Mouse (Mus musculus): ENCODE measurements around the gene Polr3gl. TPM values are rescaled to one million over a fixed set of nuclear protein-coding genes. Genes with fewer than 3 reads are reported as not detected.
"Not testable (repeated sequence)": the region's sequence is repeated elsewhere in the genome, so short reads cannot be mapped to it uniquely, and the experiment has no call there.

Gene Polr3gl
- 10 to 100 TPM; 44.5 to 48.3 TPM for total RNA-seq (2021)
- long read RNA-seq, experiment 1, transcript Polr3gl-201 (8 exons, 1,427 nt) = major isoform, 39 of 50 reads
- long read RNA-seq, experiment 1, partial matches to known transcripts = 2 of 50 reads
- long read RNA-seq, experiment 1, other reads (novel, unspliced or antisense) = 9 of 50 reads
- long read RNA-seq, experiment 2, transcript Polr3gl-201 (8 exons, 1,427 nt) = major isoform, 36 of 43 reads
- long read RNA-seq, experiment 2, partial matches to known transcripts = 3 of 43 reads
- long read RNA-seq, experiment 2, other reads (novel, unspliced or antisense) = 3 of 43 reads

DNA sequence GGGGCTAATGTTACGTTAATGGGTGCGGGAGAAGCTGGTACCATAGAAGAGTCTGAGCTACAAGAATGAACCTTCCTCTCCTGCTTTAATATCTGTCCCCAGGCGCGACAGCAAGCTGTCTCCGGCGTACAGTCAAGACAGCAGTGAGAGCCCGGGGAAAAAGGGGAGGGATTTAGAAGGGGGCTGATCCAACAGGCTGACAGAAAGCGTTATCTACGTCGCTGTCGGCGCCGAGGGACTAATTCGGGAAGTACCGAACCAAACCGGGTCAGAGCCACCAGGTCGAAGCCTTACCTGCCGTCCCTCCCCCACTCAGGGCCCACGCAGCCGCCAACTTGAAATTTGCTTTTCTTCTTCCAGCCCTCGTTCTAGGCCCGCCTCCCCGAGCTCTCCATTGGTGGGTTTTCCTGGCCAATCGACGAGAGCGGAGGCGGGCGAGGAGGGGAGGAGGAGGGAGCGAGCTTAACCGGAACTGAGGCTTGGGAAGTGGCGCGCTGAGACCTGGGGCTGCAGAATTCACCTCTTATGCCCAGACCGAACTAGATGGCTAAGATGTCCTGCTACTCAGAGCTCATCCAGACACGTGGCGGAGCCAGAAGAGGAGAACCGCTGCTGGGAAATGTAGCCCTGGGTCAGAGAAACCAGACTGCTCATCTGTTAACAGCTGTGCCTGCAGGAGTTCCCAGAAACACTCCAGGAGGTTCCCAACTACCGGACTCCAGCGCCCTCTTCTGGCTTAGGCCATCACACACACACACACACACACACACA is at the start of gene Polr3gl:
Gene Polr3gl (minus strand): TSS at position 392 of the 771 bp plus-strand sequence.
- no peak for TF ChIP-seq CTCF (IDR thresholded peaks at IDR 0.05)
- intact Hi-C loops (cut with DNase I) = no loop called here
- peak; percentile 96 for DNase-seq
- Histone ChIP-seq H3K4me3 (peak within 1 kb of the TSS; percentile 95), H3K27ac (peak within 1 kb of the TSS; percentile 98)

DNA sequence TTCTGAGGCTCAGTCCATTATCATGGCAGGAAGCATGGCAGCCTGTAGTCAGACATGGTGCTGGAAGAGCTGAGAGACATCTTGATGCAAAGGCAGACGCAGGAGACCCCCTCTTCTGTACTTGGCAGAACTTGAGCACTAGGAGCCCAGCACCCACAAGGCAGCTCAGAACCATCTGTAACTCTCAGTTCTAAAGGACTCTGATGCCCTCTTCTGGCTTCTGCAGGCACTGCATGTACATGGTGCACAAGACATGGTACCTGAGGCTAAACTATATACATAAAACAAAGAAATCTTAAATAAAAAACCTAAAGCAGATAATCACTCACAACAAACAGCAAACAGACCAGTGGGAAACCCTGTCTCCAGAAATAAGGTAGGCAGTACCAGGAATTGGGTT is 45.2 kb upstream of the Polr3gl start:
- peak; percentile 68 for DNase-seq
- intact Hi-C loops (cut with DNase I) = loop anchor here (2.0 kb wide), 1 partner anchor 58 kb away; no protein-coding TSS in a partner anchor
- TF ChIP-seq CTCF (IDR thresholded peaks at IDR 0.05) = peak; percentile 86

DNA sequence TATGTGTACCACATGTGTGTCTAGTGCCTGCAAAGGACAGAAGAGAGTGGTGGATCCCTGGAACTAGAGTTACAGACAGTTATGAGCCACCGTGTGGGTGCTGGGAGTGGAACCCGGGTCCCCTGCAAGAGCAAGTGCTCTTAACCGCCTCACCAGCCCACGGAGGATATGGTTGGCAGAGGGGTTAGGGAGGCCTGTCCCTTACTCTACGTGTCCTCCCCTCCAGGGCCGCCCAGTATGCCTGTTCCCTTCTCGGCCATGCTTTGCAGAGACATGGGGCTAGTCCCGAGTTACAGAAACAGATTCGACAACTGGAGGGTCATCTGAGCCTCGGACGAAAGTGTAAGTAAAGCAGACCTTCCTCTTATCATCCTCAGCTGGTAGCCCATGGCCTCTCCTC is 42.5 kb upstream of the Polr3gl start:
- intact Hi-C loops (cut with DNase I) = no loop called here
- Histone ChIP-seq H3K27ac (peak overlapping the region; percentile 95), H3K4me3 (peak overlapping the region; percentile 85)
- no peak for TF ChIP-seq CTCF (IDR thresholded peaks at IDR 0.05)
- no peak for DNase-seq

More for the DNA sequence above, 45.2 kb upstream of the Polr3gl start:
- no peak overlapping the region for H3K4me3 ChIP-seq
- no peak overlapping the region for H3K27ac ChIP-seq

DNA sequence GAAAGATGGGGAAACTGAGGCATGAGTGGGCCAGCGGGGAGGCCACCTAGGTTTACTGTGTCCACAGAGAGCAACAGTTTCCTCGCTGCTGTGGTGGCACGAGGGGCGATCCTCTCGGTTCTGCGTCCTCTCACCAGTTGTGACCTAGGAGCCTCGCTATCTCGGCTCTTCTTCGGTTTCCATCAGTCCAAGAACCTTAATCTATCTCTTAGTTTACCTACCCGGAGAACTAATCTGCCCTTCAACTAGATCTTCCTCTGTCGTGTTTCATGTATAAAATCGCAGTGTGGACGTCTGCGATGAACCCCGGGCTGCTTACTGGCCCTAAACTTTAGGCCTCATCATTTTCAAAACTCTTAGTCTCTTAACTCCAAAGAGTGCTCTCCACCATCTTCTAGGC is 41.9 kb upstream of the Polr3gl start:
- DNase-seq = no peak
- intact Hi-C loops (cut with DNase I) = no loop called here

DNA sequence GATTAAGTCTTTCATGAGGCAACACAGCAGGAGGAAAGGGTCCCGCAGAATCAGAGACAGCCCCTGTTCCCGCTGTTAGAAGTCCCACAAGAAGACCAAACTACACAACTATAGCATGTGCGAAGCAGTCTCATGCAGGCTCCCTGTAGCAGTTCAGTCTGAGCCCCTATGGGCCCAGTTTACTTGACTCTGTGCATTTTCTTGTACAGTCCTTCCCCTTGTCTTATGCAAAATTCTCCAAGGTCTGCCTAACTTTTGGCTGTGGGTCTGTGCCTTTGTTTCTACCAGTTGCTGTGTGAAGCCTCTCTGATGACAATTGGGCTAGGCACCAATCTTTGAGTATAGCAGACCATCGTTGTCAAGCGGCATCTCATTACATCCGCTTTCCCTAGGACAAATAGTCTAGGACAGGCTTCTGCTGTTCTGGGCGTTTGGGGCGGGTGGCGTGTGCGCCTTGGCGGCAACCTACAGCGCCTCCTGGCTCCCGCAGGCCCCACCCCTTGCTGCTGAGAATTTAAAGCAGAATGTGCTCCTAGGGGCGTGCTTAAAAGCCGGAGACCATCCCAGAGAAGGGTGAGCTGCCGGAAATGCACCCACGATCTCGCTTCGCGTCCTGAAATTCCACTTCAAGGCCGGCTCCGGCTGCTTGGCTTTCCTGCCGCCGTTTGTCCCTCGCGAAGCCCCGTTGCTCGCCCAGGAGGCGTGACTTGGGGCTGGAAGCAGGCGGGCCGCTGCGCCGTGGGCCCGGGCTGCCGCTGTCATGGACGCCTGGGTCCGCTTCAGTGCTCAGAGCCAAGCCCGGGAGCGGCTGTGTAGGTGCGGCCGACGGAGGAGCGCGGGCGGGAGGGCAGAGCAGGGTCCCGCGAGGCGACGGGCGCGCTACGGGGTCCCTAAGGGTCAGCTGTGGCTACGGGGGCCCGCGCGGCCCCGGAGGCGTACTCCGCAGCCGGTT is 41.2 kb upstream of the Polr3gl start, which contains the start of the genes Pex11b and Gm42957:
Gene Pex11b (plus strand): TSS at position 449 of the 952 bp plus-strand sequence.
Gene Gm42957 (plus strand): TSS at position 547 of the 952 bp plus-strand sequence.
- peak; percentile 92 for DNase-seq
- peak within 1 kb of the TSS; percentile 95 for H3K27ac ChIP-seq
- intact Hi-C loops (cut with DNase I) = no loop called here
- TF ChIP-seq CTCF (IDR thresholded peaks at IDR 0.05) = peak; percentile 63
- H3K4me3 ChIP-seq = peak within 1 kb of the TSS; percentile 85

More for the DNA sequence above, 41.9 kb upstream of the Polr3gl start:
- Histone ChIP-seq H3K27ac (peak overlapping the region; percentile 95), H3K4me3 (peak overlapping the region; percentile 85)
- no peak for TF ChIP-seq CTCF (IDR thresholded peaks at IDR 0.05)

DNA sequence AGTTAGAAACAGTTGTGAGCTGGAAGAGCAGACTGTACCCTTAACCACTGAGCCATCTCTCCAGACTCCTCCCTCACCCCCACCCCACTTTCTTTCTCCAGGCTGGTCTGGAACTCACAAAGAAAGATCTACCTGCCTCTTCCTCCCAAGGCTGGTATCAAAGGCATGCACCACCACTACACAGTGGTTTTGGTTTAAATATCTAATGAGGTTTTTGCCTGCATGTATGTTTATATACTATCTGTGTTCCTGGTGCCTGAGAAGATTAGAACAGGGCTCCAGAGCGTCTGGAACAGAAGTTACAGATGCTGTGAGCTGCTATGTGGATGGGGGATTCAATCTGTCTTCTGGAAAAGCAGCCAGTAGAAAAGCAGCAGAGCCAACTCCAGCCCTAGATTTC is 40.0 kb upstream of the Polr3gl start:
- no peak overlapping the region for H3K4me3 ChIP-seq

DNA sequence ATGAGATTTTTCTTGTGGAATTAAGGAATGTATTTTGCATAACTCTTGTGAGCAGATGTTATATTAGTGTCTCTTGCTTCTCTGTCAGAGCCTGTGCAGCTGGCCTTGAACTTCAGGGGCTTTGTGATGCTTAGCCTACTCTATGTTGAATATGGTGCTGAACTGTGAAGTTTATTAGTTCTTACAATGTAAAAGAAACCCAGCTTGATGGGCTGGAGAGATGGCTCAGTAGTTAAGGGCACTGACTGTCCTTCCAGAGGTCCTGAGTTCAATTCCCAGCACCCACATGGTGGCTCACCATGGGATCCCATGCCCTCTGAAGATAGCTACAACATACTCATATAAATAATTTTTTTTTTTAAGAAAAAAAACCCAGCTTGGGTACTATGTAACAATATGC is 38.1 kb upstream of the Polr3gl start:
- H3K27ac ChIP-seq = no peak overlapping the region
- no peak overlapping the region for H3K4me3 ChIP-seq
- DNase-seq = no peak
- intact Hi-C loops (cut with DNase I) = no loop called here
- TF ChIP-seq CTCF (IDR thresholded peaks at IDR 0.05) = no peak

More for the DNA sequence above, 40.0 kb upstream of the Polr3gl start:
- intact Hi-C loops (cut with DNase I) = no loop called here
- H3K27ac ChIP-seq = no peak overlapping the region
- no peak for TF ChIP-seq CTCF (IDR thresholded peaks at IDR 0.05)
- DNase-seq = no peak

DNA sequence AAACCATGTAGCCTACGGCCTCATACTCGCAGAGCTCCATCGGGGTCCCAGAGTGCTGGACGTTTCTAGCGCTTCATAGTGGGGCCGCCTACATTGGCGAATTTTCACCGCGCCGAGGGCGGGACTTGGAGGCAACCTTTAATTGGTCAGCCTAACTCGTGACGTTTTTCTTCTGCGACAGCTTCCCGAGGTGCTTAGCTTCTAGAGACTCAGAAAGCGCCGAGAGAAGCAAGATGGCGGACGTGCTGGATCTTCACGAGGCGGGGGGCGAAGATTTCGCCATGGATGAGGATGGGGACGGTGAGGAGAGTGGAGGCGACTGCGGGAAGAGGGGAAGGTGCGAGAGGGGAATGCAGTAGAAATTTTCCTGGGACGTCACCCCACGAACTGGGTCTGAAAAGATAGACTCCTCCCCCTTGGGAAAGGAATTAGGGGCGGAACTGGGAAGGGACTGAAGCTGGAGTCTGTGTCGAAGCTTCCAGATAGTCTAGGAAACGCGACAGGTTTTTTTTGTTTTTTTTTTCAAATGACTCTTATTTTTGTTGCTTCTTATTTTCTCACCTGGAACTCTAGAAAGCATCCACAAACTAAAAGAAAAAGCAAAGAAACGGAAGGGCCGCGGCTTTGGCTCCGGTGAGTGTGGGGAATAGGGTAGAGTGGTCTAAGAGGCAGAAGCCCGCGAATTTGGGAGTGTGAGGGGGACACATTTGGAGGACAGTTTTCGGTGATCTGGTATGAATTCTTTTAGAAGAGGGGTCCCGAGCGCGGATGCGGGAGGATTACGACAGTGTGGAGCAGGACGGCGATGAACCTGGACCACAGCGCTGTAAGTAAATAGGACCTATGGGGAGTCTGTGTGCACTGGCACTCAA is 36.0 kb upstream of the Polr3gl start, which contains the start of gene Rbm8a:
Gene Rbm8a (plus strand): TSS at position 205 of the 872 bp plus-strand sequence.
- DNase-seq = peak; percentile 96
- intact Hi-C loops (cut with DNase I) = loop anchor here (2.0 kb wide), 1 partner anchor 29 kb away; the partner anchor contains the start of gene Lix1l
- TF ChIP-seq CTCF (IDR thresholded peaks at IDR 0.05) = no peak
- H3K27ac ChIP-seq = peak within 1 kb of the TSS; percentile 92
- H3K4me3 ChIP-seq = peak within 1 kb of the TSS; percentile 82

DNA sequence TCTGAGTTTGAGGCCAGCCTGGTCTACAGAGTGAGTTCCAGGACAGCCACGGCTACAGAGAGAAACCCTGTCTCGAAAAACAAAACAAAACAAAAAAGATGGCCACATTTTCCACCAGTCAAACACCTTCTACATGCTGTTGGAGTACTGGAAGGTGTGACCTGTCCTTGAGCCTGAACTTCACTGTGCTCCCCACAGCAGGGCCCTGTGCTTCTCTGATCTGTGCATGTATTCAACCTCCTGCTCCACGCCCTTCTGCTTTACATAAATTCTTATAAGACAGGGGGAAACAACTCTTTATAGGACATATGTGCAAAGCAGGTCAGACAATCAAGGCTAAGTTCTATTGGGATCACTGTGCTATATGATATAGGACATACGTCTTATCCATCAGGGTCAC is 29.2 kb upstream of the Polr3gl start:
- DNase-seq = no peak
- H3K27ac ChIP-seq = no peak overlapping the region

DNA sequence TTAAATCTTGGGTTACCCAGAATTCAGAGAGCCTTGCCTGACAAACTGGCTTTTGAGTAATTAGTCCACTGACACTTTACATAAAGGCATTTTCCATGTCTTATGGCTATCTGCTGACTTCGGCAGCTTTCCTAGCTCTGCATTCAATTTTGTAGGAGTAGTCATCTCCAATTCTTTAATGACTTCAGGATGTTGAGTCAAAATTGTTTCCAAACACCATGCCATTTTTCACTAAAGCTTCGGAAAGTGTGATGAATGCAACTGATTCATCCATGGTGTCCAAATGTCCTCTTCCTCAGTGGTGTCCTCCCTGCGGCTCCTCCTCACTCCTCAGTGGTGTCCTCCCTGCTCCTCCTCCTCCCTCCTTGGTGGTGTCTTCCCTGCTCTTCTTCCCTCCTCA is 24.0 kb upstream of the Polr3gl start:
- no peak for TF ChIP-seq CTCF (IDR thresholded peaks at IDR 0.05)
- Histone ChIP-seq H3K27ac (no peak overlapping the region), H3K4me3 (no peak overlapping the region)
- intact Hi-C loops (cut with DNase I) = no loop called here
- no peak for DNase-seq

More for the DNA sequence above, 29.2 kb upstream of the Polr3gl start:
- intact Hi-C loops (cut with DNase I) = no loop called here
- H3K4me3 ChIP-seq = no peak overlapping the region
- no peak for TF ChIP-seq CTCF (IDR thresholded peaks at IDR 0.05)

DNA sequence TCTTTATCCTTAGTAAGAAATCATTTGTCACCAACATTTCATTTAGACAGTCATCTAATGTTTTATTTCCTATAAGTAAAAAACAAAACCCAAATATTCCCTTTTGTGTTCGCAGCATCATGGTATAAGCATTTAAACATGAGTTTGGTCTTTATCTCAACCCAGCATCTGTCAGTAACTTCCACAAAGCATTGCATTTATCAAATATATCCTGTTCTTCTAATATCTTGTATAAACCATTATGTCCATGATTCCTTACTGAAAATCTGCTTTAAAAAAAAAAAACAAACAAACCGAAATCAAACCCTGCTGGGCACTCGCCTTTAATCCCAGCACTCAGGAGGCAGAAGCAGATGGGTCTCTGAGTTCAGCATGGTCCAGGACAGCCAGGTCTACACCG is 12.6 kb upstream of the Polr3gl start:
- H3K4me3 ChIP-seq = no peak overlapping the region
- H3K27ac ChIP-seq = no peak overlapping the region
- intact Hi-C loops (cut with DNase I) = no loop called here
- TF ChIP-seq CTCF (IDR thresholded peaks at IDR 0.05) = no peak
- no peak for DNase-seq

DNA sequence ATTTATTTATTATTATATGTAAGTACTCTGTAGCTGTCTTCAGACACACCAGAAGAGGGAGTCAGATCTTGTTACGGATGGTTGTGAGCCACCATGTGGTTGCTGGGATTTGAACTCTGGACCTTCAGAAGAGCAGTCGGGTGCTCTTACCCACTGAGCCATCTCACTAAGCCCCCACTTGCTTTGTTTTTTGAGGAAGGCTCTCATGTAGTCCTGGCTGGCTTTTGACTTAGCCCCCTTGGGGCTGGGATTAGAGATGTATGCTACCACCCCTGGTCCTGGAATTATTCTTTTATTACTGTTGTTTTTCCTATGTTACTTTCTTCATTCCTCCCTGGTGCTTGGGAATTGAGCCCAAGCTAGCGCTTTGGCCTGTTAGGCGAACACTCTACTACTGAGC is 12.0 kb upstream of the Polr3gl start:
- intact Hi-C loops (cut with DNase I); DNase-seq; H3K4me3 ChIP-seq; H3K27ac ChIP-seq: not testable (repeated sequence)
